Mouse (Mus musculus): ENCODE results near the gene Pecr. TPM values are rescaled to one million over a fixed set of nuclear protein-coding genes. Genes with fewer than 3 reads are reported as not detected.

The Pecr gene
- total RNA-seq (2022), result 10 to 100 TPM; 27.1 to 35.2 (median 27.7) TPM

DNA sequence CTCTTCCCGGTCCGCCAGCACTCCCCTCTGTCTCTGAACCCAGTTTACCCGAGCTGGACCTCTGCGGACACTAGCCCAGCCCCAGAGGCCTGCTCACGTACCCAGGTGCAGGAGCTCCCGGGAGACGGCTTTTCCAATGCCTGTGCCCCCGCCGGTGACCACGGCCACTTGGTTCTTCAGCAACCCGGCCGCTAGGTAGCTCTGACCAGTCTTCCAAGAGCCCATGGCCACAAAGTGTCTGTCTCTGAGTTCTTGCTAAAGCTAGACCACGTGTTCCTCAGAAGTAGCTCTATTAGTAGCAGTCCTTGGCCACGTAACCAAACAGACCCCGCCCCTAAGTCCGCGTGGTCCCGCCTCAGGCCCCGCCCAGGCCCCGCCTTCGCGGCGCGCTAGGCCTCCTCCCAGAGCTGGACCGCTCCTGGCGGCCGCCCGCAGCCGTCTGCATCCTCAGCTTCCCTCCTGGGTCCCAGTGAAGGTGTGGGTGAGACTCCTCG lies at the start of gene Pecr, which contains the start of gene Tmem169:
Pecr (minus strand) TSS at position 323 of the 494 bp plus-strand sequence.
Tmem169 (plus strand) TSS at position 378 of the 494 bp plus-strand sequence.
- peak; percentile 92 for DNase-seq

- DNase-seq, result no peak
These were observed 42.2 kb upstream of the Pecr start for GRCm38 (mm10) chr1:72326162-72326821.

GRCm38 (mm10) chr1:72323248-72323647 lies 39.1 kb upstream of the Pecr start:
- no peak for DNase-seq

- DNase-seq, result no peak
These were observed 36.6 kb upstream of the Pecr start for GRCm38 (mm10) chr1:72320759-72321158.

DNA sequence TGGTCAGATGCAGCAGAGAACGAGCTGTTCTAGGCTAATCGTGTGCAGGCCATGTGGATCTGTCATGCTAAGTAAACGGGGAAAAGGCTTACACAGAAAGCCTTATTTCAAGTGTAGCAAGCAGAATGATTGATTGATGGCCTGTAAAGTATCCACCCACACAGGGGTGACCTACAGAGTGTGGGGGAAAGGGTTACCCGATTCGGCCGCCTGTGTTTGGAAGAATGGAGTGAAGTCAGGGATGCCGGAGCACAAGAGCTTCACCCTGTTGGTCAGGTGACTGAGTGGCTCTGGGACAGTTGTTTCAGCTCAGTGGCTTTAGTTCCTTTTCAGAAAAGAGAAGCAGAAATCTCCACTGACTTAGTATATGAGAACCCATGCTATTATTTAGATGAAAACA lies 32.8 kb upstream of the Pecr start:
- no peak for DNase-seq

- DNase-seq, result no peak
These were observed 32.3 kb upstream of the Pecr start for GRCm38 (mm10) chr1:72316409-72316808.

DNA sequence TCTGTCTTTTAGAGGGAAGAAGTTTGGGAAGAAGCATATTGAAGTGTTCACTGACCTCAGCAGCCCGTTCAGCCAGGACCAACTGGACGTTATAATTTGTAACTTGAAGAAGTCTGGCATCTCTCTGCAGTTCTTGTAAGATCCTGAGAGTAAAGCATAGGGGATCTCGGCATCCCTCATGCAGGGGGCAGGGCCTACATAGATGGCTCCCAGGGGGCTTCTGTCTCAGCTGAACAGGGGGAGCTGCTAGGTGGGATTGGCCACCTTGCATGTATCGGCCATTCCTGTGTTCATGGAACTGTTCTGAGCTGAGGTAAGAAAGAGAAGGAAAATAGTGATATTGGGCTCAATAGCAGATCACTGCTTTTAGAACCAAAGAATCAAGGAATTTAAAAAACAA lies 31.3 kb upstream of the Pecr start:
- no peak for DNase-seq

DNA sequence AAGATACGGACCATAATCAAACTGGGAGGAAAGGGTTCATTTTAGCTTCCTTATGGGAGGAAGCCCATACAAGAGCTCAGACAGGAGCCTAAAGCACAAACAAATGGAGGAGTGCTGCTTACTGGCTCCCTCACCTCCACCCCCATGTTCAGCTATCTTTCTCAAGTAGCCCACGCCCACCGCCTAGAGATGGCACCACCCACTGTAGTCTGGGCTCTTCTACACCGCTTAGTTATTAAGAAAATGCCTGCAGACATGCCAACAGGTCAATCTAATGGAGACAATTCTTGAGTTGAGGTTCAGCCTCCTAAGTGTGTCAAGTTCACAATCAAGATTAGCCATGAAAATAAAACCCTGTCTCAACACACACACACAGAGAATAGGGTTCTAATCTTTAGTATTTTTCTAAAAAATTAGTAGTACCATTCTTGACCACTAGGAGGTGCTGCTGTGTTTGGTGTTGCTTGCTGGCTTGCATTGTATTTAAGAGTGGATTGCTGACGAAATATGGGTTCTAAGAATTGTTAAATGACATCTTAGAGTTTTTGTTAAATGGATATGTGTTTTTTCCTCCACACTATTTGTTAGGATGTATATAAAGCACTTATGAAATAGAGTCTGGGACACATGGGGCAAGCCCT lies 29.4 kb upstream of the Pecr start:
- no peak for DNase-seq

DNA sequence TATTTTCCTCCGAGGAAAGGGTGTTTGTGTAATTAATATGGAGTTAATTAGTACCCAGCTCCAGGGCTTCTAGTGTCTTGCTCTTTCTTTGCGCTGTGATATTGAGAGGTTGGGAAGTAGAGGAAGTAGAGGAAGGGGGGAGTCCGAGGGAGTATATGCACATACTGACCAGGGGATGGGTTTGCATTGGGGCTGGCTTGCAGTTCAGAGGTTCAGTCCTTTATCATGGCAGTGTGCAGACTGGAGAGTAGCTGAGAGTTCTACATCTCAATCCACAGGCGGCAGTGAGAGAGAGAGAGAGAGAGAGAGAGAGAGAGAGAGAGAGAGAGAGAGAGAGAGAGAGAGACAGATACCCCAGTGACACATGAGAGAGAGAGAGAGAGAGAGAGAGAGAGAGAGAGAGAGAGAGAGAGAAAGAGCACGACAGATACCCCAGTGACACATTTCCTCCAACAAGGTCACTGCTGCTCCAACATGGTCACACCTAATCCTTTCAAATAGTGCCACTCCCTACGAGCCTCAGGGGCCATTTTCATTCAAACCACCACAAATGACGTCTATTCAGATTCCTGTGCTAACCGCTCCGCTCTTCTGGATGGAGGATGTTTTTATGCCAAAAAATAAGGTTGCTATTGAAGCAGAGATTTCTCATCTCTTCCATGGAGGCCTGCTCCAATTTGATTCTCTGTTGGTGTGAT lies 28.7 kb upstream of the Pecr start:
- no peak for DNase-seq

DNA sequence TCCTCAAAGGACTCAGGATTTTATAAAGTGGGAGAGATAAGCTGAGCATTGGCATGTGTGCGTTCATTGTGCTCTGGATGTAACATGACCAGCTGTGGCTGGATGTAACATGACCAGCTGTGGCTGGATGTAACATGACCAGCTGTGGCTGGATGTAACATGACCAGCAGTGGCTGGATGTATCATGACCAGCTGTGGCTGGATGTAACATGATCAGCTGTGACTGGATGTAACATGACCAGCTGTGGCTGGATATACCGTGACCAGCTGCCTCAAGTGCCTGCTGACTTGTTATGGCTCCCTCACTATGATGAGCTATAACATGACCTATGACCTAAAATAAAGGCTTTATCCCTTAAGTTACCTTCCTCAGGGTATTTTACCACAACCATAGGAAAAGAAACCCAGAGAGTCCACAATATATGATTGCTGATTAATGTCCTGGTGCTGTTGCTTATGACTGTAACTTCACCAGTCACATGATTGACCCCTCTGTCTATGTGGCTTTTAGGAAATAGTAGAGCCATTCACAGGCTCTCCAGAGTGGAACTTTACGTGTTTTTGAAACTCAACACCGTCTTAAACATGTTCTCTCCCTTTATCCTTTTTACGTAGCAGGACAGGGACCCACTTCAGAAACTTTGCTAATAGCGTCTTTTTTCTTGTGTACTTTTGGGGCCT lies 25.8 kb upstream of the Pecr start:
- DNase-seq, result no peak

DNA sequence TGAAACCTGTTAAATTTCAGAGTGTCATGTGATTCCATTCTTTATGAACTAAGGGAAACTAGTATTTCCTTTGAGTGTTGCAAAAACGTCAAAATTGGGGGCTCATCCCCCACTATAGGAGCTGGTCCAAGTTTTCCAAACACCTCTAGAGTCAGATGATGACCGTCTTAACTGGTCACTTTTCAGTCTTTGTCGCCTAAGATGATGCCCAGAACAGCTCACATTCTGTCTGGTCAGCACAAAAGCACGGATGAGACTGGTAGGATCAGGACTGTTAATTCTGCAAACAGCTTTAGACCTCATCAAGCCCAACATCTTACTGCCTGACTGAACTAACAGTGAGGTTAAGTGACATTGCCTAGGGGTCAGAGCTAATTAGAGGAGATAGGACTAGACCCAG lies 24.8 kb upstream of the Pecr start:
- no peak for DNase-seq

DNA sequence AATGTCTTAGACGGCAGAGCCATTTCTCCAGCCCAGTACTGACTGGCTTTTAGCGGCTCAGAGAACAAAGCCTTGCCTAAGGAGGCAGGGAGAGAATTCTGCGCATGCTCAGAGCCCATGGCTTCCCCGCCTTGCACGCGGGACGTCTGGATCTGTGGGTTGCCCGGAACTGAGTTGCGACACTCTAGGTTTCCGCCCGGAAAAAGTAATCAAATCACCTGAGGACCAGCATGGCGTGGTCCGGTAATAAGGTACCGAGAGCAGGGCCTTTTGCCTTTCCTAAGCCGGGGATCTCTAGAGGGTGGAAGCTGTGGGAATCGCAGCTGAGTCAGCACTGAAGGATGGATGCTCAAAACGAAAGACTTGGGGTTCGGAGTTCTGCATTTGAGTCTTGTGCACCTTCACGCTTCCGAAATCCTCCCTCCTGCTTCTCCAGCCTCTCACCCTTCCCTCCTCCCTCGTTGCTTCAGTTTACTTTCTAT lies 23.2 kb upstream of the Pecr start, which contains the start of gene Xrcc5:
Xrcc5 (plus strand) TSS at position 105 of the 482 bp plus-strand sequence.
- DNase-seq, result peak; percentile 88

- no peak for DNase-seq
These were observed 22.6 kb upstream of the Pecr start for GRCm38 (mm10) chr1:72306679-72307181.

GRCm38 (mm10) chr1:72306241-72306640 lies 22.1 kb upstream of the Pecr start:
- no peak for DNase-seq

DNA sequence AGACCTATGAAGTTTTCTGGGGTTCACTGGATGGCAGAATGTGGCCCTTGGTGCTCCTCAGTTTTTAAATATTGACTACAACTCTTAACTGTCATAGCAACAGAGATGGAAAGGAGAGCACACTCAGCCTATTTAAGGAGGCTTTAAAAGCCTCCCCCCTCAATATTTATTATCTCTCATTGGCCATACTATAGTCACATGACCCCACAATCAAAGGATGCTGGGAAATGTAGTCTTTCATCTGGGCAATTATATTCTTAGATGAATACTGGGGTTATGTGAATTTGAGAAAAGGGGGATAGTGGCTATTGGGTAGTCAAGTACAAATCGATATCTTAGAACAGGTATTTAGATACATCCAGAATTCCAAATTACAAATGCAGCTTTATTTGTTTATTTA lies 17.7 kb upstream of the Pecr start:
- no peak for DNase-seq

- no peak for DNase-seq
These were observed 11.6 kb upstream of the Pecr start for GRCm38 (mm10) chr1:72295746-72296145.

DNA sequence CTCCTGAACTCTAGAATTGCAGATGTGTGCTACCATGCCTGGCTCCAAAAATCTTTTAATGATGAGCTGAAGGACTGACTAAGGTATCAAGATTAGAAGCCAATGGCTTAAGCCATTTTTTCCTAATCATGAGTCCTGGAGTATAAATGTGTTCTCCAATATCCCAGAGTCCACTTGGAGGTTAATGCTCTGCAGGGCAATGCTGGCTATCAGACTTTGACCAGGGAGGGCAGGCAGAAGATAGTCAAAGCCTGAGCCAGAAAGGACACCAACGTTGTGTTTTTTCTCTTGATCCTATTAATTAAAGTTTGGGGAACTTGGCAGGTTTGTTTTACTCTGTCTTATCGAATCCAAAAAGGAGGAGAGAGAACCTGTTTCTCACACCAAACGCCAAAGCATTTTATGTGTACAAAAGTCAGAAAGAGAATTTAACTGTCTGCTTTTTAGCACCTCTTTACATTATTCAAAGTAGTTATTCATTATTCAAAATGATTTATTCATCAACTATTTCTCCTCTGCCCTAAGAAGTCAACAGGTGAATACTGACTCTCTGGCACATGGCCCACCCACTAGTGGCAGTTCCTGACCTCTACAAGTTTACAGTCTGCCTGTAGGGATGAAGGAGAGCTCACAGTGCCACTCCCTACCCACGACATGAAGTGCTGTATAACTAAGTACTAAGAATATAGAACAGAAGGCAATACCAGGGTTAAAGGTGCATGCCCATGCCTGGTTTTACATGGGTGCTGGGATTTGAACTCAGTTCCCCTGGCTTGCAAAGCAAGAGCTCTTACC lies 10.0 kb upstream of the Pecr start:
- no peak for DNase-seq

- no peak for DNase-seq
These were observed 7.8 kb upstream of the Pecr start for GRCm38 (mm10) chr1:72291925-72292324.

- no peak for DNase-seq
These were observed 7.3 kb upstream of the Pecr start for GRCm38 (mm10) chr1:72291421-72291820.

GRCm38 (mm10) chr1:72290896-72291295 lies 6.8 kb upstream of the Pecr start:
- DNase-seq, result no peak

- DNase-seq, result no peak
These were observed 4.5 kb upstream of the Pecr start for GRCm38 (mm10) chr1:72288527-72289150.

Measured in adrenal gland, adult 8-10 months (tissue).